Mouse (Mus musculus) neural tube, embryonic 12.5 days (tissue): ENCODE measurements around the gene Dda1. TPM values are rescaled to one million over a fixed set of nuclear protein-coding genes. Genes with fewer than 3 reads are reported as not detected.
"Not testable (repeated sequence)": the region's sequence is repeated elsewhere in the genome, so short reads cannot be mapped to it uniquely, and the experiment has no call there.

Experiments used
- ATAC-seq: fragments of 200-750 bp; cut with Nextera tagmentation; 2 replicates; pipeline ENCODE4 v1.8.0; 2017; ENCODE audit warnings: low read depth, mild to moderate bottlenecking, moderate TSS enrichment, moderate library complexity; ENCODE audit not compliant: low FRiP score
- H3K27ac ChIP-seq: fragments of 300-500 bp; sonication (generic); 2 replicates; pipeline ENCODE4 v1.5.1; 2016
- H3K27me3 ChIP-seq: fragments of 300-500 bp; sonication (generic); replicated peaks from 2 replicates; pipeline ENCODE4 v1.6.1; 2016; ENCODE audit warnings: mild to moderate bottlenecking
- H3K36me3 ChIP-seq: fragments of 300-500 bp; sonication (generic); 2 replicates; pipeline ENCODE4 v1.6.1; 2016; ENCODE audit warnings: mild to moderate bottlenecking
- H3K4me1 ChIP-seq: fragments of 300-500 bp; sonication (generic); 2 replicates; pipeline ENCODE4 v1.6.1; 2016
- H3K4me2 ChIP-seq: fragments of 300-500 bp; sonication (generic); replicated peaks from 2 replicates; pipeline ENCODE4 v1.6.1; 2016; ENCODE audit warnings: mild to moderate bottlenecking
- H3K4me3 ChIP-seq: fragments of 300-500 bp; sonication (generic); 2 replicates; pipeline ENCODE4 v1.5.1; 2016
- H3K9ac ChIP-seq: fragments of 300-500 bp; sonication (generic); 2 replicates; pipeline ENCODE4 v1.6.1; 2016; ENCODE audit warnings: mild to moderate bottlenecking
- H3K9me3 ChIP-seq: fragments of 300-500 bp; sonication (generic); 2 replicates; pipeline ENCODE4 v1.6.1; 2016; ENCODE audit warnings: mild to moderate bottlenecking
- WGBS: fragments of 180-500 bp; shearing (Covaris S2); methylation state at CpG from one replicate; pipeline ENCODE4 v1.1.7; 2016; 5-methylcytosine and 5-hydroxymethylcytosine counted together
- polyA plus RNA-seq: library from polyadenylated mRNA; unstranded; fragments of >200 nt; fragmentation: Nextera tagmentation; extraction: Ambion mirVana; gene quantifications from 2 replicates; pipeline ENCODE4 v1.2.1, GENCODE M21; 2016

The Dda1 gene
- 189 and 194 TPM in 2 replicates for polyA plus RNA-seq

DNA sequence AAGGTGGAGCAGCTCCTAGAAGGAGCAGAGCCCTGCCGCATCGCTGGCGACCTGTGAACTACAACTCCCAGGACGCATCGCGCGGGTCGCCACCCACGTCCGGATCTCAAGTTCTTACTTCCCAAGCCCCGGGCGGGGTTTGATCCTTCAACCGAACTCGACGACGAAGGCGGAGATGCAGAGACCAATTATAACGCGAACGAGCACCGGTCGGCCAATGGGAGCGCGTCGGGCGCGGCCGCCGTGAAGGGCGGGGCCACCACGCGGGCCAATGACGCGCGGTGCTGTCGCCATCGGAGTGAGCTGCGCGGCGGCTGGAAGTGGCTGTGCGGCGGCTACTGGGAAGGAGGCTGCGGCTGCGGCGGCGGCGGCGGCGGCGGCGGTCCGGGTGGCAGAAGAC lies at the start of gene Dda1:
Gene Dda1, plus strand, starts transcription at position 284 of the 400 bp plus-strand sequence.
- H3K27me3 ChIP-seq, result no peaks in the 10 kb centered on the region
- no peaks in the 10 kb centered on the region for H3K9me3 ChIP-seq
- H3K4me1 ChIP-seq, result peaks cover 29% of the 10 kb centered on the region
- peak; percentile 85 for ATAC-seq
- peaks cover 29% of the 10 kb centered on the region for H3K36me3 ChIP-seq
- under 1% methylated on average over 48 of the region's 52 CpGs for WGBS
- peak within 1 kb of the TSS; percentile 84 for H3K9ac ChIP-seq
- peak within 1 kb of the TSS; percentile 76 for H3K4me2 ChIP-seq
- H3K4me3 ChIP-seq, result peak within 1 kb of the TSS; percentile 84
- peak within 1 kb of the TSS; percentile 50 for H3K27ac ChIP-seq

DNA sequence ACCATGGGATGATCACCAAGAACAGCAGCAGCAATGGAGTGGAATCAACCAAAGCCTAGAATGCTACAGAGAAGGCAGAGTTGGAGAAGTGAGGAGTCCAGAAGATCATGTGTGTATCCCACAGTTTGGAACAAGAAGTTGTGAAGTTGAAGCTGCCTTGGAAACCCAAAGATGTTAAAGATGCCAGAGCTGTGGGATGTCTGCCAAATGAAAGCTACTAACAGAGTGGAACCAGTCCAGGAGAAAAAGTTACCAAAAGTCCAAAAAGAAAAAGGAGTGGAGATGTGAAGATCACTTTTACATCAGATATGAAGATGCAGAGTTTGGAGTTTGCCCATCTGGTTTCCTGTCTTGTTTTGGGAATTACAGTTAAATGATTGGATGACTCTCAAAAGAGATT lies 46.9 kb upstream of the Dda1 start:
- Histone ChIP-seq H3K4me2 (no peak overlapping the region), H3K4me1 (no peaks in the 10 kb centered on the region)
- ATAC-seq, result no peak

DNA sequence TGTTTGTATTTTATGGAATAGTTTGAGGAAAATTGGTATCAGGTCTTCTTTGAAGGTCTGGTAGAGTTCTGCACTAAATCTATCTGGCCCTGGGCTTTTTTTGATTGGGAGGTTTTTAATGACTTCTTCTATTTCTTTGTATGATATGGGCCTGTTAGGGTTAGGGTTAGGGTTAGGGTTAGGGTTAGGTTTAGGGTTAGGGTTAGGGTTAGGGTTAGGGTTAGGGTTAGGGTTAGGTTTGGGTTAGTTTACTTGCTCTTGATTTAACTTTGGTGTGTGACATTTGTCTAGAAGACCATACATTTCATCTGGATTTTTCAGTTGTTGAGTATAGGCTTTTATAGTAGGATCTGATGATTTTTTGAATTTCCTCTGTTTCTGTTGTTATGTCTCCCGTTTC lies 36.1 kb upstream of the Dda1 start:
- H3K27ac ChIP-seq, H3K9ac ChIP-seq, H3K27me3 ChIP-seq, H3K4me2 ChIP-seq, ATAC-seq, H3K4me1 ChIP-seq, H3K36me3 ChIP-seq, H3K4me3 ChIP-seq, H3K9me3 ChIP-seq: not testable (repeated sequence)
- 77% methylated on average over 1 of the region's 1 CpGs for WGBS

More for the DNA sequence above, 46.9 kb upstream of the Dda1 start:
- Histone ChIP-seq H3K9ac (no peak overlapping the region), H3K27me3 (no peaks in the 10 kb centered on the region), H3K36me3 (no peaks in the 10 kb centered on the region), H3K27ac (no peak overlapping the region), H3K4me3 (no peak overlapping the region), H3K9me3 (no peaks in the 10 kb centered on the region)

DNA sequence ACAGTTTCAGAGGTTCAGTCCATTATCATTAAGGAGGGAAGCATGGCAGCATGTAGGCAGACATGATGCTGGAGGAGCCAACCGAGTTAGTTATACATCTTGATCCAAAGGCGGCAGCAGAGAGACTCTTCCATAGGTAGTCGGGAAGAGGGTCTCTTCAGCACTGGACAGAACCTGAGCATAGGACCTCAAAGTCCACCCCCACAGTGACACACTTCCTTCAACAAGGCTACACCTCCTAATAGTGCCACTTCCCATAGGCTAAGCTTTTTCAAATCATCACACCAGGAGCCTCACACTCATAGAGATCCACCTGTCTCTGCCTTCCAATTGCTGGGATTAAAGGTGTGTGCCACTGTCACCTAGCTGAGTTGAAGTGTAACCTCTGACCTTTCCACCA lies 32.0 kb upstream of the Dda1 start:
- Histone ChIP-seq H3K9me3 (no peaks in the 10 kb centered on the region), H3K36me3 (no peaks in the 10 kb centered on the region), H3K4me3 (no peak overlapping the region), H3K27me3 (peaks cover 2% of the 10 kb centered on the region; the same call in 1 of the 2 replicates), H3K4me1 (no peaks in the 10 kb centered on the region), H3K27ac (no peak overlapping the region), H3K9ac (no peak overlapping the region), H3K4me2 (no peak overlapping the region)
- 63% methylated on average over 3 of the region's 3 CpGs for WGBS
- no peak for ATAC-seq

DNA sequence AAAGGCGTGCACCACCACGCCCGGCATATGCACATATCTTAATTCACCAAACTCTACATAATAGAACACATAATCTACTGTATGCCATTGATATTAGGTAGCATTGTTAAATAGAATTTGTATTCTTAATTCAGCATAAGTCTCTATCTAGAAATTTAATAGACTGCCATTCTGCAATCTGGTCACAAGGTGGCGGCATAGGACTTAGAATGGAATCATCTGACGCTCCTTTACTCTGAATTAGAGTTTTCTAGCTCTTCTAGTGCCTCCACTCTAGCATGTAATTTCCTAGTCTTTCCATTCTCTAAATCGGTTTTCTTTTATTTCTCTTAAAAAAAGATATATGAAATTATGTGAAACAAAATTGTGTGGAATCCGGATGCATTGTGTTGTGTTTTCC lies 27.6 kb upstream of the Dda1 start:
- Histone ChIP-seq H3K36me3 (no peaks in the 10 kb centered on the region), H3K4me3 (no peak overlapping the region), H3K9ac (no peak overlapping the region), H3K4me2 (no peak overlapping the region), H3K27ac (no peak overlapping the region), H3K4me1 (no peaks in the 10 kb centered on the region), H3K27me3 (peaks cover 4% of the 10 kb centered on the region; the same call in 1 of the 2 replicates), H3K9me3 (no peaks in the 10 kb centered on the region)
- no peak; the same call in 1 of the 2 replicates for ATAC-seq
- 0% methylated on average over 7 of the region's 7 CpGs for WGBS

DNA sequence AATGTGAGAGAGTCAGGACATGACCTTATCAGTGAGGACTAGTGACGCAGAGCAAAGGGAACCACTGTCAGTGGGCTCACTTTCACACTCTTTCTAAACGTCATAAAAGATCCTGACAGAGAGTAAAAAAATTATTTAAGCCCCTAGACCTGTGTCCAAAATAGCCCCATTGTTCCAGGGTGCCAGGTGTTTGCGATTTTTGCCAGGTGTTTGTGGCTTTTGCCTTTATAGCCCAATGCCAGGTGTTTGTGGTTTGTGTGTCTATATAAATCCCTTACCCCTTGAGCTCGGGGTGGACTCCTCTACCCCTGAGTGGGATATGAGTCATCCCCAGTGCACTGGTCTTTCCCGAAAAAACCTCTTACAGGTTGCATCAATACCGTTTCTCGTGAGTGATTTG lies 23.9 kb upstream of the Dda1 start:
- ATAC-seq, result no peak
- Histone ChIP-seq H3K4me1 (no peaks in the 10 kb centered on the region), H3K27me3 (peaks cover 4% of the 10 kb centered on the region; the same call in 1 of the 2 replicates), H3K4me3 (no peak overlapping the region), H3K4me2 (no peak overlapping the region), H3K27ac (no peak overlapping the region), H3K9ac (no peak overlapping the region), H3K36me3 (no peaks in the 10 kb centered on the region), H3K9me3 (no peaks in the 10 kb centered on the region)
- 86% methylated on average over 7 of the region's 7 CpGs for WGBS

DNA sequence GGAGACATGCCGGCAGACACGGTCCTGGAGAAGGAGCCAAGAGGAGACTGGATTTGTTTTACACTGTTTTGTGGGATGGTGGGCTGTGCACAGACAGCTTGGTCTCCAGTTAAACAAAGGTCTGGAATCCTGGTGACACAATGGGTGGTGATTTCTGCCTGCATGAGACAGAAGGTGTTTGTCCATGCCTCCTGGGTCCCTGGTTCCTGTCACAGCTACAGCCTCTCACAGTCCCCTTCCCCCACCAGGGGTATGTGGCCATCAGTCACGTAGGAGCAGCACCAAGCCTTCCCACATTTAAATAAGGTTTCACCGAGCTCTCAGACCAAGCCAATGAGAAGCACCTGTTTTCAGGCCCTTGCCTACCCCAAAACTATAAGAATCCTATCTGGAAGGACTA lies 17.7 kb upstream of the Dda1 start:
- Histone ChIP-seq H3K27ac (no peak overlapping the region), H3K36me3 (no peaks in the 10 kb centered on the region; the same call in 1 of the 2 replicates), H3K4me2 (no peak overlapping the region), H3K9ac (no peak overlapping the region), H3K9me3 (no peaks in the 10 kb centered on the region), H3K4me1 (no peaks in the 10 kb centered on the region), H3K27me3 (no peaks in the 10 kb centered on the region), H3K4me3 (no peak overlapping the region)
- ATAC-seq, result no peak
- 65% methylated on average over 4 of the region's 4 CpGs for WGBS

DNA sequence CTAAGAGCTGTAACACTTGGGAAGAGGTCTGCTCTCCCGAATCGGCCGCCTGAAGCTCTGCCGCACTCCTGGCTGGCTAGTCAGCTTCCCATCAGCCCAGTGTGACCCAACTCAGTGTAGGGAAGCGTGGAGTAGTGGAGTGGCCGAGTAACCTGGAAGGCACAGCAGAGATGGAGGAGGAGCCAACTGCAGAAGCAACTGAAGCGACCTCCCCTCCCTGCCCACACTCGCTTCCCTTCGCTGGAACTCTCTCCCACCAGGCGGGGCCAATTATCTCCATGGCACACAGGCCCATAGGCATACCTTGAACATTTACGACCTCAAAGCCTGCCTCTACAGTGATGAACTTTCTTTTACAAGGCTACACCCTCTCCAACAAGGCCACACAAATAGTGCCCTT lies 17.2 kb upstream of the Dda1 start:
- 44% methylated on average over 11 of the region's 11 CpGs for WGBS
- H3K4me3 ChIP-seq, result no peak overlapping the region
- no peaks in the 10 kb centered on the region for H3K4me1 ChIP-seq
- no peak overlapping the region for H3K9ac ChIP-seq
- no peak for ATAC-seq
- peaks cover 3% of the 10 kb centered on the region for H3K36me3 ChIP-seq
- H3K9me3 ChIP-seq, result no peaks in the 10 kb centered on the region
- no peaks in the 10 kb centered on the region for H3K27me3 ChIP-seq
- no peak overlapping the region for H3K4me2 ChIP-seq
- no peak overlapping the region for H3K27ac ChIP-seq

DNA sequence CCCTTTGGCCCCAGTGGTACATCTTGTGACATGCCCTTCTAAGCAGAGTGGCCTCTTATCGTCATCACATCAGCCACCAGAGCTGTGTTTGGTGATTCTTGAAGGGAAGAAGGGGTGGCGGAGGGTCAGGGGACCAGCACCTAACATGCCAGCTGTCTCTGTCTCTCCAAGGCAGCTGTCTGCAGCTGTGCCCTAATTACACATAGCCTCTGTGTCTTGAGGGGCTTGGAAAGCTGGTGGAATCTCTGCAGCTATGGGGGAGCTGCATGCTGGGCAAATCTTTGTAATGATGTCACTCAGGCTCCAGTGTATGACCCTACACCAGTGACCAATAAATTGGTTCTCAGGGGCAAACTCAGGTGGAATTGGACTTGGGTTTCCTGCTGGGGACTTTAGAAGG lies 16.3 kb upstream of the Dda1 start:
- Histone ChIP-seq H3K36me3 (peaks cover 12% of the 10 kb centered on the region), H3K27ac (no peak overlapping the region), H3K4me2 (no peak overlapping the region), H3K27me3 (no peaks in the 10 kb centered on the region), H3K4me3 (no peak overlapping the region), H3K9me3 (no peaks in the 10 kb centered on the region), H3K9ac (no peak overlapping the region), H3K4me1 (no peaks in the 10 kb centered on the region)
- ATAC-seq, result no peak
- WGBS, result 77% methylated on average over 2 of the region's 2 CpGs

DNA sequence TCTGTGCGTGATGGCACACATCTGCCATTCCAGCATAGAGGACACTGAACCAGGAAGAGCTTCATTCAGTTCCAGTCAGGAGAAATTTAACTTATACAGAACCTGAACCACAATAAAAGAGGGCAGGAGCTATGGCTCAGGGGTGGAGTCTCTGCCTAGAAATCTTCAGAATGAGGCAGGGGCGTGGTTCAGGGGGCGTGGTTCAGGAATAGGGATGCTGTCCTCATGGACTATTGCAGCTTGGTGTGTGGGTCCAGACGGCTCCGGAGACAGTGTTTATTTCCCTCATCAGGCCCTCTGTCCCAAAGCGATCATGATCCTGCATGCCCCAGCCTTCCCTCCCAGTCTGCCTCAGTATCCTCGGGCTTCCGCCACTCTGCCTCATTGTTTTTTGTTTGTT lies 14.3 kb upstream of the Dda1 start:
- H3K4me2 ChIP-seq, result no peak overlapping the region
- 77% methylated on average over 8 of the region's 8 CpGs for WGBS
- H3K4me1 ChIP-seq, result no peaks in the 10 kb centered on the region; the same call in 1 of the 2 replicates
- no peak overlapping the region for H3K27ac ChIP-seq
- H3K36me3 ChIP-seq, result peaks cover 31% of the 10 kb centered on the region
- no peak for ATAC-seq
- H3K9me3 ChIP-seq, result no peaks in the 10 kb centered on the region
- H3K27me3 ChIP-seq, result no peaks in the 10 kb centered on the region
- H3K4me3 ChIP-seq, result no peak overlapping the region
- no peak overlapping the region for H3K9ac ChIP-seq

DNA sequence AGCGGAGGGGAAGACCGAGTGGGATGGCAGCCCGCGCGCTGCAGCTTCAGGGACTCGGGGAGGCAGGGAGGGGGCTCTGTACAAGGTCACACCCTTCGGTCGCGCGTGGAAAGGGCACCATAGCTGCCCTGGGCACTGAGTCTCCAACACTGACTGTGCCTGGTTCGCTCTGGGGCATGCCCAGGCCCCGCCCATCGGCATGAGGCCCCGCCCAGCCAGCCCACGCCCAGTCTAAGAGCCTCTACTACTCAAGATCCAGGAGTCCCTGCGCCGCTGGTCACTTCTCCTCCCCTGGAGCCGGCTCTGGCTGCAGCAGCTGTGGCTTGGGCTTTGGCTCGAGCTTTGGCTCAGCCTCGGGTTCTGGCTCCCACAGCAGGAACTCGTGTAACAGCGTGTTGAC lies 12.1 kb upstream of the Dda1 start:
- Histone ChIP-seq H3K9ac (no peak overlapping the region), H3K4me2 (no peak overlapping the region), H3K4me1 (peaks cover 9% of the 10 kb centered on the region), H3K9me3 (no peaks in the 10 kb centered on the region), H3K36me3 (peaks cover 46% of the 10 kb centered on the region), H3K27me3 (no peaks in the 10 kb centered on the region), H3K27ac (no peak overlapping the region), H3K4me3 (no peak overlapping the region)
- 40% methylated on average over 22 of the region's 22 CpGs for WGBS
- no peak for ATAC-seq

DNA sequence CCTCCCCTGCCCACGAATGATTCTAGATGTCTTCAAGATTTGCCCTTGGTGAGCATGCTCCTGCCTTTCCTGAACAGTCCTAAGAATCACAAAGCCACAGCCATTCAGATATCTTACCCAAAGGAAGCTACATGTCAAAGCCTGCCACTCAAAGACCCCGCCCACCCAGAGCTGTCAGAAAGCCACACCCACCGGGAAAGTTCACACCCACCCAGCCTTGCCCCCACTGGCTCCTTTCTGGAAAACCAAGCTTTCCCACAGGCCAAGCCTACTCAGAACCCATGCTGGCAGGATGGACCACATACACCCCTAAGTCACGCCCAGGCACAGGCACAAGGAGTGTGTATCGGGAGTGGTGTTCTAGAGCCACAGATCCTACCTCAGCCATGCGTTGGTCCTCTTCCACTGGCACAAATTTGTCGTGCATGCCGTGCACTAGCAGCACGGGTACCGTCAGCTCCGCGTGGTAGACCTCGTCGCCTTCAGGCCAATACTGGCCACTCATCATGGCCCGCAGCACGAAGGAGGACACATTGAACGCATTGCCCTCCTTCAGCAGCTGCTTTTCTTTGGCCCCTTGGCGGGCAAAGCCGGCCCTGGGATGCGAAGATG lies 11.2 kb upstream of the Dda1 start:
- 83% methylated on average over 20 of the region's 20 CpGs for WGBS
- H3K36me3 ChIP-seq, result peaks cover 46% of the 10 kb centered on the region

DNA sequence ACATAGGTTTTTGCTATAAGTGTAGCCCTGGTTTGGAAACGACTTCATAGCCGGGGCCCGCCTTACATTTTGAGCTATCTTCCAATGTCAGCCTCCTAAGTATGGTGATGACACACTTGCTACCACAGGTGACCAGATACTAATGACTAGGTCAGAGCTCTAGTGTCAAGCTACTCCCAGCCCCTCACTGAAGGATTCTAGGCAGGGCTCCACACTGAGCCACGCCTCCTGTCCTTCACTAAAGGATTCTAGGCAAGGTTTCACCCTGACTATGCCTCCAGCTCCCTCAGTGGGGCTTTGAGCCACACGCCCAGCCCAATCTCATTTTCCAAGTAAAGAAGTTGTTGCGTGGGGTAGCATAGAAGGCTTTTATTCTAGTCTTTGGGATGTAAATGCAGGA lies 8.3 kb upstream of the Dda1 start:
- no peak overlapping the region for H3K9ac ChIP-seq
- H3K27me3 ChIP-seq, result no peaks in the 10 kb centered on the region
- peaks cover 46% of the 10 kb centered on the region for H3K36me3 ChIP-seq
- no peaks in the 10 kb centered on the region for H3K9me3 ChIP-seq
- whole genome bisulfite sequencing, result 90% methylated on average over 6 of the region's 6 CpGs
- H3K4me2 ChIP-seq, result no peak overlapping the region; the same call in 1 of the 2 replicates
- no peak overlapping the region for H3K4me3 ChIP-seq
- ATAC-seq, result no peak
- H3K27ac ChIP-seq, result no peak overlapping the region
- peaks cover 33% of the 10 kb centered on the region for H3K4me1 ChIP-seq

More for the DNA sequence above, 11.2 kb upstream of the Dda1 start:
- H3K27ac ChIP-seq, result no peak overlapping the region
- no peaks in the 10 kb centered on the region for H3K9me3 ChIP-seq
- peaks cover 17% of the 10 kb centered on the region for H3K4me1 ChIP-seq
- no peaks in the 10 kb centered on the region for H3K27me3 ChIP-seq
- no peak overlapping the region for H3K4me3 ChIP-seq
- ATAC-seq, result no peak
- H3K9ac ChIP-seq, result no peak overlapping the region
- no peak overlapping the region for H3K4me2 ChIP-seq
